Mouse (Mus musculus) liver, postnatal 0 days (tissue): Measurements from ENCODE around the gene Pom121l2.

Experiments used
- CTCF ChIP-seq: sonication (generic); IDR thresholded peaks from 2 replicates; pipeline ENCODE4 v1.5.1; 2016; ENCODE audit warnings: antibody characterized with exemption, low read depth
- EP300 ChIP-seq: IDR thresholded peaks from 2 replicates; pipeline ENCODE4 v1.6.1; 2016; ENCODE audit warnings: antibody characterized with exemption, low read depth, mild to moderate bottlenecking

DNA sequence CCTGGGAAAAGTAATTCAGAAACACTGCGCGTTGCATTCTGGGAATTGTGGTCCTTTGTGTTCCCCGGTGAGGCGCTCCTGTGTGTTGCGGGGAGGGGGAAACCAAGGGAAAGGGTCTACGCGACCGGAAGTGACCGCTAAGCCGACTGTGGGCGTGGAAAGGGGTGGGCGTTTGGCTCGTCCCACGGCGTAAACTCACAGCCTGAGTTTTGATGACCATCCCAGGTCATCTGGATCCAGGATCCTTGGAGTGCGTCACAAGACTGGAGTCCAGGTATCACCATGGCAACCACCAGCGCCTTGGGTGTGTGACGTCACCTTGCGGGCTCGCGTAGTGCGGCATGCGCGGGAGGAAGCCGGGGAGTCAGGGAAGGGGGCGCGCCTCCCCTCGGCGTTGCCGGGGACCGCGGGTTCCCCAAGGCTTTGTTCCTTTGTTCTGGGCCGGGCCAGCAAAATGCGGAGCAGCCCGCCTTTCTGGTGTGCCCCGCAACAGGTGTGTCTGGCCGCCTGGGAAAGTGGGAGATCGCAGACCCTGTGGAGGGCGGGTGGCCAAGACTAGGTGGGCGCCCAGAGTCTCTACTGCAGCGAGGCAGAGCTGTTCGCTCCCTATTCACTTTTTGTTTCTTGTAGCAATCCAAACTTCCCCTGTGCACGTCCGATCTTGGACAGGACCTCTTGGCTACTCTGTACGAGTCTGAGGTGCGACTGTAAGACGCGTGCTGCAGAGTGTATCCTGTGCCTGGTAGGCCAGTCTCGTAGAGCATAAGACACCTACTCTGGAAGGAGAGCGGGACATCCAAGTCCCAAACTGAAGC is 35.9 kb upstream of the Pom121l2 start, which contains the start of gene Zfp184:
- TF ChIP-seq EP300 (no peak), CTCF (peak; percentile 23; the same call in 1 of the 2 replicates)
